Mouse (Mus musculus) intestine, embryonic 14.5 days (tissue): Measurements from ENCODE around the gene Sash1. TPM values are rescaled to one million over a fixed set of nuclear protein-coding genes. Genes with fewer than 3 reads are reported as not detected.

Source experiments
- ATAC-seq: fragments of 200-750 bp; cut with Nextera tagmentation; replicated peaks from 2 replicates; pipeline ENCODE4 v1.8.0; 2017; ENCODE audit warnings: low read depth, moderate number of reproducible peaks, moderate TSS enrichment, moderate library complexity; ENCODE audit not compliant: low FRiP score, low TSS enrichment
- DNase-seq: peaks from one replicate; pipeline ENCODE4 v3.0.0-alpha.2; 2018; ENCODE audit warnings: low spot score
- H3K27ac ChIP-seq: fragments of 300-500 bp; sonication (generic); 2 replicates; pipeline ENCODE4 v1.5.1; 2014; ENCODE audit warnings: low read depth, mild to moderate bottlenecking, control low read depth
- H3K27me3 ChIP-seq: fragments of 300-500 bp; sonication (generic); replicated peaks from 2 replicates; pipeline ENCODE4 v1.6.1; 2014; ENCODE audit warnings: low read length, control low read depth; ENCODE audit not compliant: control insufficient read depth, insufficient read depth
- H3K36me3 ChIP-seq: fragments of 300-500 bp; sonication (generic); 2 replicates; pipeline ENCODE4 v1.6.1; 2014; ENCODE audit warnings: low read length, control low read depth; ENCODE audit not compliant: control insufficient read depth, insufficient read depth
- H3K4me1 ChIP-seq: fragments of 300-500 bp; sonication (generic); replicated peaks from 2 replicates; pipeline ENCODE4 v1.6.1; 2014; ENCODE audit warnings: low read length, control low read depth, mixed read lengths; ENCODE audit not compliant: control insufficient read depth, insufficient read depth
- H3K4me2 ChIP-seq: fragments of 300-500 bp; sonication (generic); 2 replicates; pipeline ENCODE4 v1.6.1; 2014; ENCODE audit warnings: low read length
- H3K4me3 ChIP-seq: fragments of 300-500 bp; sonication (generic); 2 replicates; pipeline ENCODE4 v1.5.1; 2014; ENCODE audit warnings: low read depth, low read length, control low read depth, mixed read lengths
- H3K9ac ChIP-seq: fragments of 300-500 bp; sonication (generic); 2 replicates; pipeline ENCODE4 v1.6.1; 2014; ENCODE audit warnings: mild to moderate bottlenecking, low read length
- H3K9me3 ChIP-seq: fragments of 300-500 bp; sonication (generic); 2 replicates; pipeline ENCODE4 v1.6.1; 2016; ENCODE audit warnings: low read length, control low read depth; ENCODE audit not compliant: control insufficient read depth
- WGBS: fragments of 180-500 bp; shearing (Covaris S2); extraction: QIAGEN DNeasy Blood & Tissue Kit; methylation state at CpG from one replicate; pipeline ENCODE4 v1.1.7; 2014; 5-methylcytosine and 5-hydroxymethylcytosine counted together
- polyA plus RNA-seq: library from polyadenylated mRNA; unstranded; fragments of >200 nt; fragmentation: Nextera tagmentation; extraction: Ambion mirVana; gene quantifications from 2 replicates; pipeline ENCODE4 v1.2.1, GENCODE M21; 2014

The Sash1 gene
- 6.5 and 6.9 TPM in 2 replicates for polyA plus RNA-seq

DNA sequence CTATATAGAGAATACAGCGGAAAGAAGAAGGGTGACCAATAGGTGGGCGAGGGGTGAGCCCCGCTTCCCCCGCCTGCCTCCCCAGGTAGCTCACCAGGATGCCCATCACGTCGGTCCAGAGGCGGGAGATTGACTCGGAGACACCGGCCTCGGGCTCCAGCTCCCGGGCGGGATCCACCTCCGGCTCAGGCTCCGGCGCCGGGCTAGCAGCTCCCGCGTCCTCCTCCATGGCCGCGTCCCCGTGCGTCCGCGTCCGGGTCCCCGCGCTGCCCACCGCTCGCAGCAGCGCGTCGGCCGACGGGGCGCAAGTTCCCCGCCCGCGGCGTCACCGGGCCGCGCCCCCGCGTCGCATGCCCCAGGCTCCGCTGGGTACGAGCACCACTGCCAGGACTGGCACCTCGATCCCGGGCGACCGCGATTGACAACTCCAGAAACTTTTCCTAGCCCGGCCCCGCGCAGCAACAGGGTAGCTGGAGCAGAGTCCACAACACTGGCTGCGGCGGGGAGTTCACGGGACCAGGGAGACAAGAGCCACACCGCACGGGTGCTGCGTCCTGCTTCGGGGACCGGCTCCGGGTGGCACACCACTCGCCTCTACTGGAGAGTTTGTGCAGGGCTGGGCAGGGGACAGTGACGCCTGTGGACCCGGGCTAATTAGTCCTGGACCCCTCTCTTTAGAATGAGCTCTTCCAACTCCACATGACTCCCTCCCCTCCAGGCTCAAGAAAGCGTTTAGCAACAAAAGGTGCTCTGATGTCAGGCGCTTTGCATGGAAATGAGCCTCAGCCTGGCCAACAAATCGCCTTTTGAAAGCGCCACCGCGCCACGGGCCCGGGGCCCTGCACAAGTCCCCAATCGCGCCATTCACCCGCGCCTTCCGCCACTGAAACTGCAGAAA, at the start of gene Sash1:
TSS of gene Sash1 (minus strand) at position 441 of the 898 bp plus-strand sequence.
- Histone ChIP-seq H3K27me3 (no peaks in the 10 kb centered on the region), H3K27ac (peak within 1 kb of the TSS; percentile 94), H3K4me1 (peaks cover 24% of the 10 kb centered on the region), H3K4me2 (peak within 1 kb of the TSS; percentile 52), H3K4me3 (peak within 1 kb of the TSS; percentile 68), H3K9me3 (no peaks in the 10 kb centered on the region), H3K36me3 (no peaks in the 10 kb centered on the region), H3K9ac (peak within 1 kb of the TSS; percentile 68)
- DNase-seq = peak; percentile 94
- ATAC-seq = peak; percentile 88
- WGBS = under 1% methylated on average over 78 of the region's 80 CpGs

DNA sequence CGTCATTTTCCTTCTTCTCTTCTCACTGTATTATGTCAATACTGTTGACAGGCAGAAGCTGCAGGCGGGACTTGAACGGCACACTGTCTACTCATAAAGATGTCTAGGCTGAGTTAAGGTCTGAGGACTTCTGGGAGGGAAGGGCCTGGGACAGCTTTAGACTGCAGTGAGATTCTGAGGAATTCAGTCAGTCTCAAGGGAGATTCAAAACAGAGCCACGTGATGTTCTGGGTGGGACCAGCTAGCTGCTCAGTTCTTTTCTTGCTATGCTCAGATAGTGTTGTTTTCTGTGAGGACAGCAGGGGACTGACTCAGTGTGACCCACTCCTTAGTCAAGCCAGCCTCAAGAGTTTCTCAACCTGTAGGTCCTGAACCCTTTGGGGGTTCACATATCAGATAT, 49.7 kb upstream of the Sash1 start:
- no peaks in the 10 kb centered on the region for H3K27me3 ChIP-seq
- H3K9ac ChIP-seq = no peak overlapping the region
- 32% methylated on average over 4 of the region's 4 CpGs for WGBS
- H3K4me3 ChIP-seq = no peak overlapping the region
- H3K27ac ChIP-seq = no peak overlapping the region
- no peak for ATAC-seq
- H3K36me3 ChIP-seq = no peaks in the 10 kb centered on the region
- DNase-seq = no peak
- H3K9me3 ChIP-seq = no peaks in the 10 kb centered on the region
- no peak overlapping the region for H3K4me2 ChIP-seq
- H3K4me1 ChIP-seq = peaks cover 13% of the 10 kb centered on the region

DNA sequence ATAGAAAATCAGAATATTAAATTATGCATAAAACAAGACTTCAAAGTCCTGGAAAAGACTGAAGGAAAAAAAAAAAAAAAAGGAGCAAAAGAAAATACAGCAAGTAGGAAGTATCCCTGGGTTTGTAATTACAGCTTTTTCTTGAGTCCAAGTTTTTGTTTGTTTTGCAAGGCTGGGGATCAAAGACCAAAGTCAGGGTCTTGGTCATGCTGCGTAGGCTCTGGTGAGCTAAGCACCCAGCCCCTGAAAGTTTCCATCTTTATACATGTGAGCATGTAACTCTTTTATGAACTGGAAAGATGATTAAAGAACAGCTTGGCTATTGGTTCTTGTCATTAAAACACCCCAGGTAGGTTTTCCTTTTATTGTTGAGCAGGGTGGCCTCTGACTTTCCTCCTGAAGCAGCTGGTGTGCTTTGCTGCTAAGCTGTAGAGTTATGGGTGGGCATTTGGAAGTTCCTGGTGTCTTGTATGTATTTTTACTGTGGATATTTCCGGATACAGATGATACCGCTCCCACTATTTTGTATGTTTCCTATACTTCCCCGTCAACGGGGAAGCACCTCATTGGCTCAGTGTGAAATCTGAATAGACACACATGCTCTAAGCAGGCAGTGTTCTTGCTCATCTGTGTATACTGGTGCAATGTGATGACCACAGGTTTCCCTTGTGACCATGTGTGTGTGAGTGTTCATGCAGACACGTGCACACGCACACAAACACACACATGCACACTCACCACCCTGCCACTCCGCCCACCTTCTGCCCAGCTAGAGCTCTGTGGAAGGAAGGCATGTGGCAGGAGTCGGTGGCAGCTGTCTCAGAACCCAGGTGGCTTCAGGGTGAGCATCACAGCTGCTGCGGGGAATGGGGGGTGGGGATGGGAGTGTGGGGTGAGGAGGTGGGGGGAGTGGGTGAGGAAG, 47.8 kb upstream of the Sash1 start:
- WGBS = 85% methylated on average over 10 of the region's 10 CpGs
- no peaks in the 10 kb centered on the region for H3K27me3 ChIP-seq
- peaks cover 13% of the 10 kb centered on the region for H3K4me1 ChIP-seq
- H3K9ac ChIP-seq = no peak overlapping the region
- H3K27ac ChIP-seq = no peak overlapping the region
- H3K4me2 ChIP-seq = no peak overlapping the region
- no peaks in the 10 kb centered on the region for H3K36me3 ChIP-seq
- ATAC-seq = no peak
- no peaks in the 10 kb centered on the region for H3K9me3 ChIP-seq
- no peak for DNase-seq
- no peak overlapping the region for H3K4me3 ChIP-seq

DNA sequence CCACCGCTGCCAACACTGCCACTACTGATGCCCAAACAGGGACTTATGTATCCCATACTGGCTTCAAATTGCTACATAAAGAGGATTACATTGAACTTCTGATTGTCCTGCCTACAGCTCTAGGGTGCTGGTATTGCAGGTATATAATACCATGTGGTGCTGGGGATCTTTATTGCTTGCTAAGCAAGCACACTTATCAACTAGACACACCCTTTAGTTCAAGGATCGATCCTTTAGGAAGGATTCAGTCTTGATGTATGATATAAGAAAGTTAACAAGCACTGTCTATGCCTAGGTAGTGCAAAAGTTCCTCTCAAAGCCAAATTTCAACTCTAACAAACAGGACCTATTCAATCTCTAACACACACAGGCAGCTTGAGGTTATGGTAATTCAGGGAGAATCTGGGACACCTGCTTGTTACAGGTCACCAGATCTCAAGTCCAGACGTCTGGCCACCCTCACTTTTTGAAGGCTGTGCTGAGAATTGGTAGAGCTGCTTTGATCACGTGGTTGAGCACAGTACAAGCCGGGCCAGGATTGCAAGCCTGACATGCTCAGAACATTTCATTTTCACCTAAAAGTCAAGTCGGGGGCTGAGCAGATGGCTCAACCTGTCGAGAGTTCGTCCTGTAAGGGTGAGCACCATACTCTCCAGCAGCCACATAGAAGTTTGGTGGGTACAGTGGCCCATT, 45.8 kb upstream of the Sash1 start:
- Histone ChIP-seq H3K4me2 (no peak overlapping the region), H3K4me3 (no peak overlapping the region), H3K36me3 (no peaks in the 10 kb centered on the region), H3K27me3 (no peaks in the 10 kb centered on the region), H3K9ac (no peak overlapping the region), H3K4me1 (peaks cover 13% of the 10 kb centered on the region), H3K9me3 (no peaks in the 10 kb centered on the region), H3K27ac (no peak overlapping the region)
- peak; percentile 53; the same call in 1 of the 2 replicates for ATAC-seq
- no peak for DNase-seq
- 80% methylated on average over 8 of the region's 8 CpGs for WGBS

DNA sequence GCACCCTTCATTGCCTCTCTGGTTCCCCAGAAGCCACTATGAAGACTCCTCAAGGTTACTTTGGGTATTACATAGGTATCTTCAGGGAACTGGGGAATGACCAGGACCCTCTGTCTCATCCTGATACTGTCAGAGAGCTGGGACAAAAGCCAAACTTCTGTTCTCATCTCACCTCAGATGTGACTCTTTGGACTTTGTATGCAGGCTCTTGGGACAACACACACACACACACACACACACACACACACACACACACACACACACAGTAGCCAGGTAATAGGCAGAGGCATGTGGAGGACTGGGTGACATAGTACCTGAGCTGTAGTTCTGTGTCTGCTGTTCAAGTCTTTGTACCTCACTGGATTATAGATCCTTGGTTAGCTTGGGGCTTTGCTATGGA, 44.8 kb upstream of the Sash1 start:
- H3K9me3 ChIP-seq = no peaks in the 10 kb centered on the region
- no peaks in the 10 kb centered on the region for H3K36me3 ChIP-seq
- no peak overlapping the region for H3K9ac ChIP-seq
- DNase-seq (no peak), ATAC-seq (no peak)
- H3K27ac ChIP-seq = no peak overlapping the region
- no peak overlapping the region for H3K4me3 ChIP-seq
- H3K4me2 ChIP-seq = no peak overlapping the region
- no peaks in the 10 kb centered on the region for H3K27me3 ChIP-seq
- H3K4me1 ChIP-seq = peaks cover 6% of the 10 kb centered on the region; the same call in 1 of the 2 replicates

DNA sequence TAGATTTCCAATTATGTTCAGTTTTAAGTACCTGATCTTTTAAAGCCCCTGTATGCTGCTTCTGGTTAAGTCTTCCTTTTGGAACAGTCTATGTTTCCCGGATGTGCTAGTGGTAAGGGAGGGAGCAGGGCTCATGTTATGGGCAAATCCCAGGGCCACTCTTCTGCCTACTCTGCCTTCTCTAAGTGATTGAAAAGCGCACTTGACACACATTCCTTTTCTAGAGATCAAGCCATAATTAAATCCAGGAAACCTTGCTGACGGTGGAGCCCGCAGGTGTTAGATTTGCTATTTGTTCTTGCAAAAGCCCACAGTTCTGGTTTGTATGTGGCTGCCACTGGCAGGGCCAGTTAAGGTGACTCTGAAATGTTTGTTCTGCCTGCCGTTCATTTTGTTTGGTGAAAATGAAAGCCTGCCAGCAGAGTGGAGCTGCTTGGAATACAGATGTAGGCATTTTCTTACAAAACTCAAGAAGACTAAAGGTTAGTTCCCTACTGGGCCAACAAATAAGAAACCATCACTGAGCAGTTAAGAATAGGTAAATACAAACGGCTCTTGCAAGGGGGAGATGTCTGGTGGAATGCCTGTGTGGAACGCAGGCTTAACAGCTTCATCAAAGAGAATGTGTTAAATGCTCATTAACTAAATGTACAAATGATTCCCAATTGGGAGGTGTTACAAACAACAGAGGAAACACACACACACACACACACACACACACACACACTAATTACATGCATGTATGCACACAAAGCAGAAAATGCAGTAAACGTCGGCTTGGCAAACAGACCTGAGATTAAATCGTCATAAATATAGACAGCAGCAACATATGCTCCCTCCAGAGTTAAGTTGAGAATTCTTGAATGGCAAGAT, 43.1 kb upstream of the Sash1 start:
- no peak overlapping the region for H3K9ac ChIP-seq
- no peak overlapping the region for H3K4me3 ChIP-seq
- H3K4me2 ChIP-seq = no peak overlapping the region
- H3K9me3 ChIP-seq = no peaks in the 10 kb centered on the region
- ATAC-seq (no peak), DNase-seq (no peak)
- no peaks in the 10 kb centered on the region for H3K36me3 ChIP-seq
- no peak overlapping the region for H3K27ac ChIP-seq
- WGBS = 65% methylated on average over 10 of the region's 10 CpGs
- H3K4me1 ChIP-seq = peaks cover 8% of the 10 kb centered on the region; the same call in 1 of the 2 replicates
- no peaks in the 10 kb centered on the region for H3K27me3 ChIP-seq

DNA sequence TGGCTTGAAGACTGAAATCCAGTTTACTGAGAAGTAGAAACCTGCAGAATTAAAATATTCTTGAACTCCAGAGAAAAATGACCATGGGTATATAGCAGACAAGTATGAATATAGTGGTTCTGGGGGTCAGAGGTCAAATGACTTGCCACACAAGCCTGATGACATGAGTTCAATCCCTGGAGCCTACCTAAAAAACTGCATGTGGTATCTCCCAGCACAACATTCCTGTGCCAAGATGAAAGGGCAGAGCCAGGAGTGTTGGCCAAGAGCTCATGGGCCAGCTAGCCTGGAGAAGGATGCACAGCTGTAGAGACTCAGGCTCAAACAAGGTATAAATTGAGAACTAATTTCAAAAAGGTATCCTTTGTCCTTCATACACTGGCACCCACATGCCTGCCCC, 42.4 kb upstream of the Sash1 start:
- ATAC-seq (no peak), DNase-seq (no peak)
- Histone ChIP-seq H3K27me3 (no peaks in the 10 kb centered on the region), H3K36me3 (no peaks in the 10 kb centered on the region), H3K4me2 (no peak overlapping the region), H3K4me1 (peaks cover 6% of the 10 kb centered on the region; the same call in 1 of the 2 replicates), H3K4me3 (no peak overlapping the region), H3K27ac (no peak overlapping the region), H3K9ac (no peak overlapping the region), H3K9me3 (no peaks in the 10 kb centered on the region)
